Mouse (Mus musculus) stomach, embryonic 15.5 days (tissue): Measurements from ENCODE around the gene Gnaq. TPM values are rescaled to one million over a fixed set of nuclear protein-coding genes. Genes with fewer than 3 reads are reported as not detected.
"Not testable (repeated sequence)": the region's sequence is repeated elsewhere in the genome, so short reads cannot be mapped to it uniquely, and the experiment has no call there.

Source experiments
- ATAC-seq: fragments of 200-750 bp; cut with Nextera tagmentation; 2 replicates; pipeline ENCODE4 v1.8.0; 2017; ENCODE audit warnings: low read depth, moderate number of reproducible peaks, moderate TSS enrichment; ENCODE audit not compliant: insufficient read depth, low FRiP score
- H3K27ac ChIP-seq: fragments of 300-500 bp; sonication (generic); 2 replicates; pipeline ENCODE4 v1.5.1; 2015; ENCODE audit warnings: mild to moderate bottlenecking, inconsistent platforms
- H3K27me3 ChIP-seq: fragments of 300-500 bp; sonication (generic); replicated peaks from 2 replicates; pipeline ENCODE4 v1.6.1; 2015; ENCODE audit warnings: inconsistent platforms
- H3K36me3 ChIP-seq: fragments of 300-500 bp; sonication (generic); 2 replicates; pipeline ENCODE4 v1.6.1; 2015; ENCODE audit warnings: inconsistent platforms
- H3K4me1 ChIP-seq: fragments of 300-500 bp; sonication (generic); 2 replicates; pipeline ENCODE4 v1.6.1; 2015; ENCODE audit warnings: inconsistent platforms
- H3K4me2 ChIP-seq: fragments of 300-500 bp; sonication (generic); 2 replicates; pipeline ENCODE4 v1.6.1; 2015; ENCODE audit warnings: mild to moderate bottlenecking, inconsistent platforms
- H3K4me3 ChIP-seq: fragments of 300-500 bp; sonication (generic); replicated peaks from 2 replicates; pipeline ENCODE4 v1.5.1; 2015; ENCODE audit warnings: inconsistent platforms
- H3K9ac ChIP-seq: fragments of 300-500 bp; sonication (generic); 2 replicates; pipeline ENCODE4 v1.6.1; 2015; ENCODE audit warnings: inconsistent platforms
- H3K9me3 ChIP-seq: fragments of 300-500 bp; sonication (generic); 2 replicates; pipeline ENCODE4 v1.6.1; 2016; ENCODE audit warnings: inconsistent platforms
- WGBS: fragments of 180-500 bp; shearing (Covaris S2); methylation state at CpG from one replicate; pipeline ENCODE4 v1.1.7; 2015; 5-methylcytosine and 5-hydroxymethylcytosine counted together
- polyA plus RNA-seq: library from polyadenylated mRNA; unstranded; fragments of >200 nt; fragmentation: Nextera tagmentation; extraction: Ambion mirVana; gene quantifications from 2 replicates; pipeline ENCODE4 v1.2.1, GENCODE M21; 2015

Gnaq gene
- polyA plus RNA-seq, 1 experiment from 2014 or later = 35.6 TPM

DNA sequence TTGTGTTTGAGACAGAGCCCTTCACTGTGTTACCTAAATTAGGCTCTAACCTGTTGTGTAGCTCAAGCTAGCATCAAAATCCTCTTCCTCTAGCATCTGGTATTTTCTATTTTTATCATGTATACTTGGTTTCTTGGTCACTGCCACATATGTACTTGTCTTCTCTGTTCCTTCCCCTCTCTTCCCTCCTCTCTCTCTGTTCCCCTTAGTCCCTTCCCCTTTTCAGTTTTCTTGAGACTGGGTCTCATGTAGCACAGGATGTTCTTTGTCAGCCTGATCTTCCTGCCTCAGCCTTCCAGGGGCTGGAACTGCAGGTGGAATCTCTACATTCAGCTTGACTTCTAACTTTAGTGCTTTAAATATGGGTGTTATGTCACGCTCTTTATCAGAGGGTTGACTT lies 16.5 kb downstream of the Gnaq start:
- WGBS = 93% methylated on average over 1 of the region's 1 CpGs
- ATAC-seq = no peak
- H3K9ac ChIP-seq = no peak overlapping the region

DNA sequence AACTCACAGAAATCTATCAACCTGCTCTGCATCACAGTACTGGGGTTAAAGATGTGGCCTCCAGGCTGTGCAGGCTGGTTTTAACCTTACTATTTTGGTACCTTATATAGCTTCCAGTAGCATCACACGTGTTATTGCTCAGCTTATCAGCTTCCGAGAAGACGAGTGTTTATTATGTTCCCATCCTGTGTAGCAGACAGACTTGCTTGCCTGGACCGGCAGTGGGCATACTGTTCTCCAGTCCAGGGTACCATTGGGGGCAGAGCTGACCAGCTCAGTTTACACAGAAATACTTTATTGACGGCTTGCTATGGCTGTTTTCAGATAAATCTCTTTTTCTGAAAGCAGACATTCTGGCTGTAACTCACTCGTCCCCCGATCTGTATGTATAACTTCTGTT lies 17.7 kb downstream of the Gnaq start:
- H3K9me3 ChIP-seq = no peaks in the 10 kb centered on the region
- H3K27me3 ChIP-seq = no peaks in the 10 kb centered on the region
- no peak overlapping the region for H3K27ac ChIP-seq
- no peak for ATAC-seq
- no peaks in the 10 kb centered on the region for H3K4me1 ChIP-seq
- H3K4me3 ChIP-seq = no peak overlapping the region
- H3K4me2 ChIP-seq = no peak overlapping the region
- no peaks in the 10 kb centered on the region for H3K36me3 ChIP-seq
- 48% methylated on average over 7 of the region's 7 CpGs for WGBS
- no peak overlapping the region for H3K9ac ChIP-seq

More for the DNA sequence above, 16.5 kb downstream of the Gnaq start:
- H3K4me3 ChIP-seq = no peak overlapping the region
- no peaks in the 10 kb centered on the region for H3K9me3 ChIP-seq
- no peaks in the 10 kb centered on the region for H3K4me1 ChIP-seq
- no peaks in the 10 kb centered on the region for H3K27me3 ChIP-seq
- no peak overlapping the region for H3K27ac ChIP-seq
- H3K4me2 ChIP-seq = no peak overlapping the region
- H3K36me3 ChIP-seq = no peaks in the 10 kb centered on the region

DNA sequence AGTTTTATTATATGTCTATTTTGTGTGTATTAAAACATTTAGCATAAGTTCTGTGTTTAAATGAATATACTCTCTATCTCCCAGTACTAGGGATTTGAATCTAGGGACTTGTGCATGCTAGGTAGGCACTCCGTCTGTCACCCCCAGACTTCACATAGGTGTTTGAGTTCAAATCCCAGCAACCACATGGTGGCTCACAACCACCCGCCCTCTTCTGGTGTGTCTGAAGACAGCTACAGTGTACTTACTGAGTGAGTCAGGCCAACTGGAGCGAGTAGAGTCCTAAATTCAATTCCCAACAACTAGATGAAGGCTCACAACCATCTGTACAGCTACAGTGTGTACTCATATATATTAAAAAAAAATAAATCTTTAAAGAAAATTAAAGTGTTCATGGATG lies 21.2 kb downstream of the Gnaq start:
- no peak for ATAC-seq
- Histone ChIP-seq H3K4me1 (no peaks in the 10 kb centered on the region), H3K9me3 (no peaks in the 10 kb centered on the region), H3K27me3 (no peaks in the 10 kb centered on the region), H3K4me3 (no peak overlapping the region), H3K36me3 (no peaks in the 10 kb centered on the region), H3K4me2 (no peak overlapping the region), H3K27ac (no peak overlapping the region), H3K9ac (no peak overlapping the region)
- WGBS = 85% methylated on average over 3 of the region's 3 CpGs

DNA sequence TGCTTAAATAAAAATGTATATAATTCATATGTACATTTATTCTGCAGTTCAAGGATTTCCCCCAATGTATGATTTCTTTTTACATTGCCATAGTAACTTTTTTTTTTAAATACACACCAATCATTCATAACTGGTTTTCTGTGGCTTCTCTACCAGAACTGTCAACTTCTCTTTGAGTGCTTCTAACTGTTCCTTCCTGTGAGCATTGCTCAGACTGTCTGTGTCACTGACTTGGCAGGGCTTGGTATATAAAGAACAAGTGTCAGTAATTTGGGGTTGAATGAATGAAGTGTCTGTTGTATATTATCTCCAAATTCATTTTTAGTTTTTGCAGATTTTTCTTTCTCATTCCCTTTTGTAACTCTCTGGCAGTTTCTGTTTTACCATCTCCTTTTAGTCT lies 21.8 kb downstream of the Gnaq start:
- Histone ChIP-seq H3K4me1 (no peaks in the 10 kb centered on the region), H3K9ac (no peak overlapping the region), H3K27me3 (no peaks in the 10 kb centered on the region), H3K27ac (no peak overlapping the region), H3K36me3 (no peaks in the 10 kb centered on the region), H3K9me3 (no peaks in the 10 kb centered on the region), H3K4me2 (no peak overlapping the region), H3K4me3 (no peak overlapping the region)
- ATAC-seq = no peak

DNA sequence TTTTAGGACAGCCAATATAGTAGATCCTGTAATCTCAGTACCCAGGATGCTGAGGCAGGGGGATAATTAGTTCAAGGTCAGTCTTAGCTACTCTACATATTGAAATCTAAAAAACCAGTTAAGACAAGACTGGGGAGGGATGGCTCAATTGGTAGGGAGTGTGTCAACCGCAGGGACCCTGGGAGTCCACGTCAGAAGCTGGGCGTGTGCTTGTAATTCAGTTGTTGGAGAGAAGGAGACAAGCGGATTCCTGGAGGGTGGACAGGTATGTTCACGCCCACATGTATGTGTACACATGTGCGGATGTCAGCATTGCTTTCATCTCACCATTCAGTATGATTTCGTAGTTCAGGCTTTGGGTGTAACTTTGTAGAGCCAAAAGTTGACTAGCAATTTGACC lies 24.5 kb downstream of the Gnaq start:
- no peak for ATAC-seq
- Histone ChIP-seq H3K4me2 (no peak overlapping the region), H3K9ac (no peak overlapping the region), H3K27me3 (no peaks in the 10 kb centered on the region), H3K4me3 (no peak overlapping the region), H3K36me3 (no peaks in the 10 kb centered on the region), H3K27ac (no peak overlapping the region), H3K9me3 (no peaks in the 10 kb centered on the region), H3K4me1 (0 out of 2 replicates have a peak, but pooled peaks cover 5% of the 10 kb centered on the region)
- 91% methylated on average over 7 of the region's 7 CpGs for WGBS

DNA sequence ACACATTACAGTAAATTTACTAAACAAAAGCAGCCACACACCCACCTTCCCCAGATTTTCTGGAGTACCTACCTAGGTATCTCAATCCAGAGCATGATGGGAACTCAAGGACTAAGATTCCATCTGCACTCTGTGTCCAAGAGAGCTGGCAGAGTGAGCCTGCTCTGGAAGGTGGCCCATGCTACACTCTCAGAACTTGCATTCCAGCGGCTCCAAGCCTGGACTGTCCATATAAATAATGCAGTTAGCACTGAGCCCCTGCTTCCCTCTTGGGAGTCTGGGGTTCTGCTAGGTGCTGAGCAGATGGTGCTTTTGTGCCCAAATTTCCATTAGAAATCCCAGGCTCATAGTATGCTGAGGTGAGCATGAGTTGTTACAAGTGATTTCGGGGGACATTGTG lies 28.1 kb downstream of the Gnaq start:
- H3K9me3 ChIP-seq = no peaks in the 10 kb centered on the region
- peak overlapping the region; percentile 22; the same call in 1 of the 2 replicates for H3K4me2 ChIP-seq
- H3K36me3 ChIP-seq = no peaks in the 10 kb centered on the region
- H3K9ac ChIP-seq = no peak overlapping the region
- 50% methylated on average over 2 of the region's 2 CpGs for WGBS
- peak overlapping the region; percentile 5; the same call in 1 of the 2 replicates for H3K27ac ChIP-seq
- 0 out of 2 replicates have a peak, but pooled peaks cover 5% of the 10 kb centered on the region for H3K4me1 ChIP-seq
- no peaks in the 10 kb centered on the region for H3K27me3 ChIP-seq
- ATAC-seq = peak; percentile 53; the same call in 1 of the 2 replicates
- no peak overlapping the region for H3K4me3 ChIP-seq

DNA sequence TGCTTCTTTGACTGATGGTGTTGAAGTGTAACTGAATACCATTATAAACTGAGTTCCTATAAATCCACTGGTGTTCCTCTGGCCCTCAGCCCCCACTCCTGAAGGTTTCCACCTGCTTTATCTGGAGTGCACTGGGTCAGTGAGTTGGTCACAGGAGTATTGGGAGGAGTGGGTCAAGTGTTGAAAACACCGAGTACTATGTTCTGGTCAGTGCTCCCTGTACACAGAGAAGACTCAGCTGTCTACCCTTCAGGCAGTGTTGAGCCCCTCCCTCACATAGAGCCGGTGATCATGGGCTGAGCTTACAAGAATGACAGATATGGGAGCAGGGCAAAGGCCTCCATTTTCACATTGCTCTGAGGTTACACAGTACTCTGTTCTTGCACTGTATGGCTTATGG lies 28.6 kb downstream of the Gnaq start:
- no peaks in the 10 kb centered on the region for H3K27me3 ChIP-seq
- H3K27ac ChIP-seq = peak overlapping the region; percentile 5; the same call in 1 of the 2 replicates
- no peak overlapping the region for H3K9ac ChIP-seq
- no peak overlapping the region for H3K4me2 ChIP-seq
- 44% methylated on average over 2 of the region's 2 CpGs for WGBS
- H3K4me1 ChIP-seq = 0 out of 2 replicates have a peak, but pooled peaks cover 5% of the 10 kb centered on the region
- no peaks in the 10 kb centered on the region for H3K36me3 ChIP-seq
- ATAC-seq = peak; percentile 53
- H3K9me3 ChIP-seq = no peaks in the 10 kb centered on the region
- no peak overlapping the region for H3K4me3 ChIP-seq

DNA sequence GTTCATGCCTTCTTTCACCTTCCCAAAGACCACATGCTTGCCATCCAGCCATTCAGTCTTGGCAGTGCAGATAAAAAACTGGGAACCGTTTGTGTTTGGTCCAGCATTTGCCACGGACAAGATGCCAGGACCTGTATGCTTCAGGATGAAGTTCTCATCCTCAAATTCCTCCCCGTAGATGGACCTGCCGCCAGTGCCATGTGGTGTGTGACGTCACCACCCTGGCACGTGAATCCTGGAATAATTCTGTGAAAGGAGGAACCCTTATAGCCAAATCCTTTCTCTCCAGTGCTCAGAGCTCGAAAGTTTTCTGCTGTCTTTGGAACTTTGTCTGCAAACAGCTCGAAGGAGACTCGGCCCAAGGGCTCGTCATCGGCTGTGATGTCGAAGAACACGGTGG lies 31.8 kb downstream of the Gnaq start:
- H3K4me2 ChIP-seq, H3K27ac ChIP-seq, H3K9ac ChIP-seq, ATAC-seq, H3K36me3 ChIP-seq, H3K9me3 ChIP-seq, H3K27me3 ChIP-seq, H3K4me3 ChIP-seq: not testable (repeated sequence)
- peaks cover 27% of the 10 kb centered on the region for H3K4me1 ChIP-seq
- WGBS = 92% methylated on average over 13 of the region's 13 CpGs

DNA sequence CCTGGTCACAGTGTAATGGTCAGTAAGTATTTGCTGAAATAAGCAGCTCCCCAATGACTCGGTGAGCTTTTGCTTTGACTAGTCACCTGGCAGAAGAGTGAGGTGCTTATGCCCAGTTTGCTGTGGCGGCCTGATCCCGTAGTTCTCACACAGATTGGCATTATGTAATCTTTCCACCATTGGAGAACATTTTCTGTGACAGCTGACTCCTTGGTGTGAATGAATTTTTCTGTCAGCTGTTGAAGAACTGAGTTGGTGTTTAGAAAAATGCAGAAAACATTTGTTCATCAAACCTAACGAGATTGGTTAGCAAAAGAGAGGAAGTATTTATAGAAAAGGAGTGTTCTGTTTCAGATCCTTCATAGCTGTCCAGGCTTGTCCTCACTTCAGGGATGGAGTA lies 34.6 kb downstream of the Gnaq start:
- Histone ChIP-seq H3K27ac (peak overlapping the region; percentile 84), H3K36me3 (no peaks in the 10 kb centered on the region), H3K9me3 (no peaks in the 10 kb centered on the region), H3K4me1 (peaks cover 35% of the 10 kb centered on the region), H3K27me3 (no peaks in the 10 kb centered on the region), H3K4me3 (no peak overlapping the region), H3K9ac (no peak overlapping the region), H3K4me2 (no peak overlapping the region)
- ATAC-seq = no peak
- 50% methylated on average over 4 of the region's 4 CpGs for WGBS

DNA sequence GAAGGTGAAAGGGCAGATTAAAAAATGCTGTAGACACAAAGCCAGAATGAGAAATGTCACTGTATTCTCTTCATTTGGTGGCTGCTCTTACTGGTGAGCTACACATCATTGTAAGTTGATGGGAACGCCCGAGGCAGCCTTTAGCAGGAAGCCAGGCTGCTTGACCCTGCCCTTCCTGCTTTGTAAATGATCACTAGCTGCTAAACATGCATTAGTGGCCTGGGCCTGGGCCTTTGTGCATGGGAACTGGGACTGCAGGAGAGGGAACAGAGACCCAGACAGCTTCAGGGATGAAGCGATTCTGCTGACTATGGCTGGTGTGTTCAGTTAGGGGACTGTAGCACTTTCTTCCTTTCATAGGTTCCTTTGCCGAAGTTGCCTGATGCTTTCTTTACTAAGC lies 35.6 kb downstream of the Gnaq start:
- no peaks in the 10 kb centered on the region for H3K27me3 ChIP-seq
- WGBS = 25% methylated on average over 4 of the region's 4 CpGs
- H3K9ac ChIP-seq = no peak overlapping the region
- H3K4me2 ChIP-seq = 0 out of 2 replicates have a peak overlapping the region, but pooled peaks have one; percentile 1
- H3K4me1 ChIP-seq = peaks cover 38% of the 10 kb centered on the region
- ATAC-seq = no peak
- no peak overlapping the region for H3K4me3 ChIP-seq
- H3K36me3 ChIP-seq = no peaks in the 10 kb centered on the region
- H3K9me3 ChIP-seq = no peaks in the 10 kb centered on the region
- peak overlapping the region; percentile 84 for H3K27ac ChIP-seq

DNA sequence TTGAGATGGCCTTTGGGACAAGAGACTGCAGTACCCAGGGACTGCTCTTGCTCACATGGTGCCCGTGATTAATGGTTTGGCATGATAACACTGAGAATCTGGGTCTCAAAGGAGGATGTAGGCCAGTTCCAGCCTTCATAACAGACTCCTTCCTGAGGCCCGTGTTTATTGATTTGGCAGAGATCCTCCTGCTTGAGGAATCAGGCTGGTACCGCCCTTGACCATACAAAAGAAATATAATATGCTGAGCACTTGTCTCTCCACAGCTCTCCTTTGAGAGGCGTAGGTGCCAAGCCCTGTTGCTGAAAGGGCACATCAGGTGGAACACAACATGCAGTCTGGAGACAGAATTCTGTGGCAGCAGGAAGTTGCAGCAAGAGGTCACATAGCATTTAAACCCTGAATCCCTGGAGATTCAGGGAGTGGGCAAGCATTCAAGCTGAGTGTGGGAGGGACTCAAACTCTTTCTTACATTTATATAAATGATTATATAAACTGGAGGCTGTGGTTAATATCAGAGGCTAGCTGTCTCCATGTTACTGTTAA lies 36.1 kb downstream of the Gnaq start:
- H3K27me3 ChIP-seq = no peaks in the 10 kb centered on the region
- H3K4me3 ChIP-seq = no peak overlapping the region
- no peaks in the 10 kb centered on the region for H3K9me3 ChIP-seq
- peak; percentile 57; the same call in 1 of the 2 replicates for ATAC-seq
- whole genome bisulfite sequencing = 22% methylated on average over 4 of the region's 4 CpGs
- peak overlapping the region; percentile 84 for H3K27ac ChIP-seq
- no peak overlapping the region for H3K9ac ChIP-seq
- 0 out of 2 replicates have a peak overlapping the region, but pooled peaks have one; percentile 1 for H3K4me2 ChIP-seq
- peaks cover 42% of the 10 kb centered on the region for H3K4me1 ChIP-seq
- no peaks in the 10 kb centered on the region for H3K36me3 ChIP-seq

DNA sequence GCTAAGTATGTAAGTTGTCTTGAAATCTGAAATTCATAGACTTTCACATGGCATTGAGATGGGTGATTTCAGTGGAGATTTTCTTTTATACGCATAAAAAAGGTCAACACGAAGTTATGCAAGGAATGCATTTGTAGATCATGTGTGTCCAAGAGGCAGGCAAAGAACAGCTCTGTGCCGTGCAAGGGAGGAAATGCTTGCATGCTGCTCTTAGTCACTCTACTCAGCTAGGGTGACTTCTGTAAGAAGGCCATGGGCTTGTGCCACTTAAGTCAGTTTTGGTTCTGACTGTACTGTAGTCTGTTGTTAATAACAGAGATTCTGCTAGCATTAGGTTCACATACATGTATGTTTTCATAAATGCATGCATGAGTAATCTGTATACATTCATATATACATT lies 38.1 kb downstream of the Gnaq start:
- Histone ChIP-seq H3K4me1 (peaks cover 49% of the 10 kb centered on the region), H3K27ac (no peak overlapping the region), H3K9ac (no peak overlapping the region), H3K4me3 (no peak overlapping the region), H3K9me3 (no peaks in the 10 kb centered on the region), H3K36me3 (no peaks in the 10 kb centered on the region), H3K27me3 (no peaks in the 10 kb centered on the region), H3K4me2 (no peak overlapping the region)
- no peak; the same call in 1 of the 2 replicates for ATAC-seq
- 31% methylated on average over 3 of the region's 3 CpGs for WGBS

DNA sequence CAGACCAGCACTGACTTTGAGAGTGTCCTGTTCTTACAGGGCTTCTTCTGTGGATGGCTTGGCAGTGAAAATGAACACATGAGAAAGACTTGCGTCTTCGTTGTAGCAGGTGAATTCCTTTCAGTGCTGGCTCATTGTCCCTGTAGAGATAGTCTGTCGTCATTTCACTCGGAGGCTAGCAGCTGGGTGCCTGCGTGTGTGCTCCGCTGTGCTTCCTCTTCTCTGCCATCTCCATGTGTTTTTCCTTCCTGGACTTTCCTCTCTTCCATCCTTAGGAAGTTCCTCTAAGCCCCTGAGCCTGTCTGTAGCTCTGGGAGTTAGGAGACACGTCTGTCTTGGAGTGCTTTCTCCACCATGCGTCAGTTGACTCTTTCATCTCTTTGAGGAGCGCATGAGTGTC lies 41.1 kb downstream of the Gnaq start:
- Histone ChIP-seq H3K9me3 (no peaks in the 10 kb centered on the region), H3K36me3 (no peaks in the 10 kb centered on the region)
- ATAC-seq = no peak

More for the DNA sequence above, 41.1 kb downstream of the Gnaq start:
- Histone ChIP-seq H3K27me3 (no peaks in the 10 kb centered on the region), H3K4me3 (no peak overlapping the region), H3K4me2 (no peak overlapping the region), H3K4me1 (peaks cover 47% of the 10 kb centered on the region), H3K27ac (no peak overlapping the region), H3K9ac (no peak overlapping the region)
- whole genome bisulfite sequencing = 61% methylated on average over 9 of the region's 9 CpGs
